ENCODE assay signal across 8 mouse cellular contexts in genomic region chr1:75477966-75478290, GRCm38 (mm10). TPM values are rescaled to one million over a fixed set of nuclear protein-coding genes. Genes with fewer than 3 reads are reported as not detected.
A peak's percentile ranks its signal among the peaks of the same experiment; 100 is the strongest.
DNase-seq lines count a peak whose midpoint lies in the region; ATAC-seq and TF ChIP-seq lines count a peak whose summit lies in the region.

No protein-coding gene starts in this region.

- no peak overlapping the region; the same call in 1 of the 2 replicates for H3K27ac ChIP-seq in left cerebral cortex, adult 2 months
- no peak overlapping the region for H3K27ac ChIP-seq in embryonic facial prominence, embryonic 13.5 days
- H3K27ac ChIP-seq in intestine, embryonic 16.5 days (ENCODE audit: low read length): no peak overlapping the region
- H3K27ac ChIP-seq in neural tube, embryonic 13.5 days (replicated peaks): no peak overlapping the region

- no peak for DNase-seq in left cerebral cortex, adult 2 months (ENCODE audit: extremely low spot score in 1 of 2, low spot score in 2 of 2)
- no peak for DNase-seq in left cerebral cortex, adult 11 months (ENCODE audit: low spot score)
- DNase-seq in gastrocnemius, postnatal 36 days: no peak
- no peak for DNase-seq in ovary, postnatal 14 days (ENCODE audit: low spot score)
- no peak for DNase-seq in kidney, postnatal 25 days

- intact Hi-C loops in left cerebral cortex, adult 2 months (cut with DNase I): loop anchor here (2.0 to 5.0 kb wide), 4 partner anchors 81 to 119 kb away; no protein-coding TSS in a partner anchor
- intact Hi-C loops in gastrocnemius, postnatal 36 days (cut with DNase I): loop anchor here (1.0 to 2.0 kb wide), 2 partner anchors 81 to 119 kb away; no protein-coding TSS in a partner anchor

- no peaks in the 10 kb centered on the region for H3K9me3 ChIP-seq in embryonic facial prominence, embryonic 13.5 days
- H3K9me3 ChIP-seq in intestine, embryonic 16.5 days (ENCODE audit: control insufficient read depth, low read length): no peaks in the 10 kb centered on the region
- no peaks in the 10 kb centered on the region for H3K9me3 ChIP-seq in neural tube, embryonic 13.5 days

- peak overlapping the region; percentile 86 for H3K4me2 ChIP-seq in embryonic facial prominence, embryonic 13.5 days
- peak overlapping the region; percentile 79 for H3K4me2 ChIP-seq in intestine, embryonic 16.5 days (ENCODE audit: low read depth, low read length)
- peak overlapping the region; percentile 80 for H3K4me2 ChIP-seq in neural tube, embryonic 13.5 days

- peaks cover 32% of the 10 kb centered on the region for H3K27me3 ChIP-seq in embryonic facial prominence, embryonic 13.5 days
- peaks cover 12% of the 10 kb centered on the region for H3K27me3 ChIP-seq in intestine, embryonic 16.5 days (replicated peaks; ENCODE audit: control insufficient read depth, insufficient read depth, low read length)
- H3K27me3 ChIP-seq in neural tube, embryonic 13.5 days: peaks cover 19% of the 10 kb centered on the region

- peak overlapping the region; percentile 82; the same call in 1 of the 2 replicates for H3K9ac ChIP-seq in embryonic facial prominence, embryonic 13.5 days
- 0 out of 2 replicates have a peak overlapping the region, but pooled peaks have one; percentile 83 for H3K9ac ChIP-seq in intestine, embryonic 16.5 days (ENCODE audit: low read depth, low read length)
- peak overlapping the region; percentile 92 for H3K9ac ChIP-seq in neural tube, embryonic 13.5 days

- H3K4me3 ChIP-seq in left cerebral cortex, adult 2 months: peak overlapping the region; percentile 87
- H3K4me3 ChIP-seq in embryonic facial prominence, embryonic 13.5 days: peak overlapping the region; percentile 85
- peak overlapping the region; percentile 85 for H3K4me3 ChIP-seq in intestine, embryonic 16.5 days (ENCODE audit: low read length)
- H3K4me3 ChIP-seq in neural tube, embryonic 13.5 days: peak overlapping the region; percentile 93

- no peak for ATAC-seq in embryonic facial prominence, embryonic 13.5 days (ENCODE audit: insufficient number of reproducible peaks, insufficient read depth, low FRiP score, low TSS enrichment, low read depth)
- no peak for ATAC-seq in intestine, embryonic 16.5 days
- no peak for ATAC-seq in neural tube, embryonic 13.5 days (ENCODE audit: low read depth)

- H3K36me3 ChIP-seq in embryonic facial prominence, embryonic 13.5 days: peaks cover 39% of the 10 kb centered on the region
- peaks cover 23% of the 10 kb centered on the region for H3K36me3 ChIP-seq in intestine, embryonic 16.5 days (ENCODE audit: control insufficient read depth, insufficient read depth, low read length)
- peaks cover 50% of the 10 kb centered on the region for H3K36me3 ChIP-seq in neural tube, embryonic 13.5 days

- 39% methylated on average over 3 of the region's 3 CpGs for WGBS in embryonic facial prominence, embryonic 13.5 days
- WGBS in intestine, embryonic 16.5 days: 50% methylated on average over 3 of the region's 3 CpGs
- WGBS in neural tube, embryonic 13.5 days: 54% methylated on average over 3 of the region's 3 CpGs

- H3K4me1 ChIP-seq in embryonic facial prominence, embryonic 13.5 days: peaks cover 30% of the 10 kb centered on the region
- peaks cover 22% of the 10 kb centered on the region for H3K4me1 ChIP-seq in intestine, embryonic 16.5 days (ENCODE audit: control insufficient read depth, insufficient read depth, low read length)
- peaks cover 61% of the 10 kb centered on the region for H3K4me1 ChIP-seq in neural tube, embryonic 13.5 days (replicated peaks)

- TF ChIP-seq CTCF in left cerebral cortex, adult 2 months (IDR thresholded peaks at IDR 0.05): no peak

RNA-seq across cellular contexts. Expression of gene Chpf, which starts 1.2 kb away (rescaled TPM):
- 10 to 100 TPM; 80.5 to 87.3 TPM for total RNA-seq in left cerebral cortex, adult 2 months (2021)
- 30.6 and 31.5 TPM in 2 replicates for polyA plus RNA-seq in embryonic facial prominence, embryonic 13.5 days (2015; fragmentation: Nextera tagmentation; extraction: Ambion mirVana)
- polyA plus RNA-seq in intestine, embryonic 16.5 days (2015; fragmentation: Nextera tagmentation; extraction: Ambion mirVana): 25.2 and 28.8 TPM in 2 replicates
- 39.1 and 41.0 TPM in 2 replicates for polyA plus RNA-seq in neural tube, embryonic 13.5 days (2015; fragmentation: Nextera tagmentation; extraction: Ambion mirVana)
- total RNA-seq in gastrocnemius, postnatal 36 days (2021): 1 to 10 TPM; 6.2 to 7.0 TPM

RNA-seq across cellular contexts. Expression of gene Tmem198, which starts 1.4 kb away (rescaled TPM):
- total RNA-seq in left cerebral cortex, adult 2 months (2021): 100 to 1,000 TPM; 110 to 112 TPM
- 1.1 and 1.5 TPM in 2 replicates for polyA plus RNA-seq in embryonic facial prominence, embryonic 13.5 days (2015; fragmentation: Nextera tagmentation; extraction: Ambion mirVana)
- polyA plus RNA-seq in intestine, embryonic 16.5 days (2015; fragmentation: Nextera tagmentation; extraction: Ambion mirVana): 1.5 and 1.9 TPM in 2 replicates
- 37.2 and 40.9 TPM in 2 replicates for polyA plus RNA-seq in neural tube, embryonic 13.5 days (2015; fragmentation: Nextera tagmentation; extraction: Ambion mirVana)
- total RNA-seq in gastrocnemius, postnatal 36 days (2021): under 1 TPM; 0.12 to 0.26 TPM

RNA-seq across cellular contexts. Expression of gene Asic4, which starts 27.7 kb away (rescaled TPM):
- 10 to 100 TPM in 1 of 2 experiments, 1 to 10 TPM in 1; 8.7 to 13.2 TPM for total RNA-seq in left cerebral cortex, adult 2 months (2021)
- polyA plus RNA-seq in embryonic facial prominence, embryonic 13.5 days (2015; fragmentation: Nextera tagmentation; extraction: Ambion mirVana): 0.30 and 0.45 TPM in 2 replicates
- 2.0 and 2.4 TPM in 2 replicates for polyA plus RNA-seq in intestine, embryonic 16.5 days (2015; fragmentation: Nextera tagmentation; extraction: Ambion mirVana)
- polyA plus RNA-seq in neural tube, embryonic 13.5 days (2015; fragmentation: Nextera tagmentation; extraction: Ambion mirVana): 28.7 and 28.8 TPM in 2 replicates
- not detected for total RNA-seq in gastrocnemius, postnatal 36 days (2021)

RNA-seq across cellular contexts. Expression of gene Obsl1, which starts 28.3 kb away (rescaled TPM):
- total RNA-seq in left cerebral cortex, adult 2 months (2021): 10 to 100 TPM; 29.3 to 29.8 TPM
- polyA plus RNA-seq in embryonic facial prominence, embryonic 13.5 days (2015; fragmentation: Nextera tagmentation; extraction: Ambion mirVana): 62.3 and 67.1 TPM in 2 replicates
- polyA plus RNA-seq in intestine, embryonic 16.5 days (2015; fragmentation: Nextera tagmentation; extraction: Ambion mirVana): 38.7 and 42.7 TPM in 2 replicates
- 28.1 and 30.1 TPM in 2 replicates for polyA plus RNA-seq in neural tube, embryonic 13.5 days (2015; fragmentation: Nextera tagmentation; extraction: Ambion mirVana)
- 10 to 100 TPM; 41.4 to 52.1 TPM for total RNA-seq in gastrocnemius, postnatal 36 days (2021)

RNA-seq across cellular contexts. Expression of gene Inha, which starts 28.9 kb away (rescaled TPM):
- total RNA-seq in left cerebral cortex, adult 2 months (2021): 10 to 100 TPM; 24.8 to 30.1 TPM
- 12.3 and 13.2 TPM in 2 replicates for polyA plus RNA-seq in embryonic facial prominence, embryonic 13.5 days (2015; fragmentation: Nextera tagmentation; extraction: Ambion mirVana)
- 6.6 and 7.3 TPM in 2 replicates for polyA plus RNA-seq in intestine, embryonic 16.5 days (2015; fragmentation: Nextera tagmentation; extraction: Ambion mirVana)
- 13.3 and 13.7 TPM in 2 replicates for polyA plus RNA-seq in neural tube, embryonic 13.5 days (2015; fragmentation: Nextera tagmentation; extraction: Ambion mirVana)
- 1 to 10 TPM; 2.5 to 5.8 TPM for total RNA-seq in gastrocnemius, postnatal 36 days (2021)

Comparison
In these comparisons a context has a peak if more than half of its experiments do, and no peak if none do; other contexts are left out.
1. RNA of gene Tmem198, which starts 1.4 kb away (polyA plus RNA-seq): 37.2 to 40.9 TPM in neural tube, embryonic 13.5 days; 1.5 to 1.9 TPM in intestine, embryonic 16.5 days and 1.1 to 1.5 TPM in embryonic facial prominence, embryonic 13.5 days; every median in the first group is over 10 times any median in the second.
2. Peak in every context shown above with its lines, with median percentiles within 50 percentile points of each other: H3K4me3 ChIP-seq, H3K4me2 ChIP-seq and H3K9ac ChIP-seq.